In genomic region chr13:98120356-98121123, GRCm38 (mm10) we compare ENCODE assay signal across 16 mouse cellular contexts.
A peak's percentile ranks its signal among the peaks of the same experiment; 100 is the strongest.
DNase-seq lines count a peak whose midpoint lies in the region; ATAC-seq and TF ChIP-seq lines count a peak whose summit lies in the region.
"Had no signal": no experiment of that assay in that cellular context is flagged by ENCODE, and none has a peak within 500 bp of the region (broad histone marks: within the 10 kb centered on the region; RNA-seq: fewer than 3 reads in every experiment).

No protein-coding gene starts in this region.

- H3K9ac ChIP-seq in kidney, postnatal 0 days (ENCODE audit: low read depth, low read length), result no peak overlapping the region
- H3K9ac ChIP-seq in embryonic facial prominence, embryonic 14.5 days (ENCODE audit: low read depth, low read length), result no peak overlapping the region
- H3K9ac ChIP-seq: hindbrain, embryonic 14.5 days had no signal

- TF ChIP-seq CTCF in kidney, postnatal 0 days (IDR thresholded peaks at IDR 0.05; ENCODE audit: low read depth), result no peak

- H3K27ac ChIP-seq in heart, embryonic 10.5 days, result no peak overlapping the region; the same call in 1 of the 2 replicates
- H3K27ac ChIP-seq in kidney, postnatal 0 days, result peak overlapping the region; percentile 42; the same call in 1 of the 2 replicates
- H3K27ac ChIP-seq in embryonic facial prominence, embryonic 14.5 days (replicated peaks; ENCODE audit: low read depth, low read length), result peak overlapping the region; percentile 12; the same call in 1 of the 2 replicates
- H3K27ac ChIP-seq: hindbrain, embryonic 14.5 days had no signal

- intact Hi-C loops in left cerebral cortex, postnatal 10 days (cut with DNase I), result no loop called here

- WGBS in heart, embryonic 10.5 days, result 72% methylated on average over 11 of the region's 11 CpGs
- 73% methylated on average over 11 of the region's 11 CpGs for WGBS in kidney, postnatal 0 days
- WGBS in embryonic facial prominence, embryonic 14.5 days, result 67% methylated on average over 11 of the region's 11 CpGs

- no peak for ATAC-seq in kidney, postnatal 0 days (replicated peaks; ENCODE audit: low FRiP score, low read depth)
- ATAC-seq in embryonic facial prominence, embryonic 14.5 days (ENCODE audit: low read depth), result 0 out of 2 replicates have a peak, but pooled peaks have one; percentile 19
- ATAC-seq: activated CD4-positive, CD25-positive, alpha-beta regulatory T cell, adult 4 months had no signal

- no peaks in the 10 kb centered on the region for H3K9me3 ChIP-seq in heart, embryonic 10.5 days
- H3K9me3 ChIP-seq in kidney, postnatal 0 days (replicated peaks; ENCODE audit: low read length), result no peaks in the 10 kb centered on the region
- peaks cover 3% of the 10 kb centered on the region; the same call in 1 of the 2 replicates for H3K9me3 ChIP-seq in embryonic facial prominence, embryonic 14.5 days (ENCODE audit: control insufficient read depth, low read length)

- H3K4me3 ChIP-seq in heart, embryonic 10.5 days, result no peak overlapping the region
- H3K4me3 ChIP-seq in kidney, postnatal 0 days (replicated peaks; ENCODE audit: low read depth, low read length), result no peak overlapping the region
- no peak overlapping the region for H3K4me3 ChIP-seq in embryonic facial prominence, embryonic 14.5 days (ENCODE audit: low read depth, low read length)
- H3K4me3 ChIP-seq: erythroblast, embryonic 14.5 days had no signal

- H3K36me3 ChIP-seq in heart, embryonic 10.5 days, result no peaks in the 10 kb centered on the region
- H3K36me3 ChIP-seq in kidney, postnatal 0 days (ENCODE audit: insufficient read depth, low read length), result no peaks in the 10 kb centered on the region
- no peaks in the 10 kb centered on the region for H3K36me3 ChIP-seq in embryonic facial prominence, embryonic 14.5 days (ENCODE audit: control insufficient read depth, insufficient read depth, low read length)

- H3K27me3 ChIP-seq in heart, embryonic 10.5 days (ENCODE audit: insufficient read depth, poor library complexity, severe bottlenecking), result no peaks in the 10 kb centered on the region
- H3K27me3 ChIP-seq in kidney, postnatal 0 days (ENCODE audit: insufficient read depth, low read length), result no peaks in the 10 kb centered on the region
- no peaks in the 10 kb centered on the region for H3K27me3 ChIP-seq in embryonic facial prominence, embryonic 14.5 days (replicated peaks; ENCODE audit: control insufficient read depth, insufficient read depth, low read length)

- DNase-seq in heart, adult 11 months, result peak; percentile 92
- no peak for DNase-seq in heart, embryonic 10.5 days (ENCODE audit: low spot score)
- DNase-seq in kidney, postnatal 0 days (ENCODE audit: low spot score), result no peak
- no peak for DNase-seq in kidney, postnatal 10 days
- DNase-seq in ES-CJ7 (ENCODE audit: low read depth, low spot score), result peak; percentile 41
- DNase-seq in embryonic facial prominence, embryonic 14.5 days (ENCODE audit: low spot score), result peak; percentile 31
- DNase-seq in adrenal gland, postnatal 36 days, result no peak
- no peak for DNase-seq in left cerebral cortex, postnatal 10 days (ENCODE audit: extremely low spot score in 1 of 2, low spot score in 2 of 2)
- DNase-seq: B cell, adult 2 months; cerebellum, adult 2 months; kidney, adult 9 months; spleen, adult 18-20 months had no signal

- no peak overlapping the region for H3K4me2 ChIP-seq in kidney, postnatal 0 days (ENCODE audit: low read length)
- H3K4me2 ChIP-seq in embryonic facial prominence, embryonic 14.5 days (ENCODE audit: low read depth, low read length), result no peak overlapping the region
- H3K4me2 ChIP-seq: hindbrain, embryonic 14.5 days; liver, embryonic 11.5 days had no signal

- H3K4me1 ChIP-seq in heart, embryonic 10.5 days, result peaks cover 38% of the 10 kb centered on the region
- H3K4me1 ChIP-seq in kidney, postnatal 0 days (replicated peaks; ENCODE audit: insufficient read depth, low read length), result no peaks in the 10 kb centered on the region; the same call in 1 of the 2 replicates
- H3K4me1 ChIP-seq in embryonic facial prominence, embryonic 14.5 days (ENCODE audit: control insufficient read depth, insufficient read depth, low read length), result peaks cover 3% of the 10 kb centered on the region; the same call in 1 of the 2 replicates

Comparison
In these comparisons a context has a peak if more than half of its experiments do, and no peak if none do; other contexts are left out.
1. DNase-seq: peak in heart, adult 11 months (single experiment), ES-CJ7 (single experiment) and embryonic facial prominence, embryonic 14.5 days (single experiment); none in heart, embryonic 10.5 days (single experiment), kidney, postnatal 0 days (single experiment), kidney, postnatal 10 days (single experiment), adrenal gland, postnatal 36 days (0 of 2) and left cerebral cortex, postnatal 10 days (0 of 2).